Mouse (Mus musculus): ENCODE measurements around the gene 4933414I15Rik.

GRCm38 (mm10) chr11:50942386-50942785, 1.2 kb downstream of the 4933414I15Rik start:
- TF ChIP-seq MYOD1 (IDR thresholded peaks at IDR 0.05; ENCODE audit: control insufficient read depth, insufficient read length, low read depth) (no peak), CTCF (IDR thresholded peaks at IDR 0.05; ENCODE audit: control insufficient read depth, insufficient read depth, insufficient read length) (no peak), MYOG (IDR thresholded peaks at IDR 0.05; ENCODE audit: control insufficient read depth, extremely low read depth, insufficient read length) (no peak), USF1 (IDR thresholded peaks at IDR 0.05; ENCODE audit: low read depth) (no peak), FOSL1 (IDR thresholded peaks at IDR 0.05; ENCODE audit: insufficient read depth, low read length, poor library complexity, severe bottlenecking) (no peak), CEBPB (IDR thresholded peaks at IDR 0.05; ENCODE audit: low read depth) (no peak)
